Mouse (Mus musculus) neural tube, embryonic 11.5 days (tissue): Measurements from ENCODE around the gene Uvrag. TPM values are rescaled to one million over a fixed set of nuclear protein-coding genes. Genes with fewer than 3 reads are reported as not detected.

Experiments
- ATAC-seq: fragments of 200-750 bp; cut with Nextera tagmentation; 2 replicates; pipeline ENCODE4 v1.8.0; 2017; ENCODE audit warnings: moderate number of reproducible peaks, mild to moderate bottlenecking, moderate TSS enrichment, moderate library complexity; ENCODE audit not compliant: insufficient read depth, low FRiP score, low TSS enrichment
- DNase-seq: peaks from one replicate; pipeline ENCODE4 v3.0.0-alpha.2; 2015; ENCODE audit warnings: low spot score
- H3K27ac ChIP-seq: fragments of 300-500 bp; sonication (generic); 2 replicates; pipeline ENCODE4 v1.5.1; 2014; ENCODE audit warnings: low read depth, mild to moderate bottlenecking, low read length
- H3K27me3 ChIP-seq: fragments of 300-500 bp; sonication (generic); 2 replicates; pipeline ENCODE4 v1.6.1; 2014; ENCODE audit warnings: mild to moderate bottlenecking, low read length, mixed read lengths; ENCODE audit not compliant: control insufficient read depth, insufficient read depth
- H3K36me3 ChIP-seq: fragments of 300-500 bp; sonication (generic); 2 replicates; pipeline ENCODE4 v1.6.1; 2014; ENCODE audit warnings: mild to moderate bottlenecking, low read length, moderate library complexity, mixed read lengths; ENCODE audit not compliant: control insufficient read depth, insufficient read depth
- H3K4me1 ChIP-seq: fragments of 300-500 bp; sonication (generic); 2 replicates; pipeline ENCODE4 v1.6.1; 2014; ENCODE audit warnings: low read length, mixed read lengths; ENCODE audit not compliant: control insufficient read depth, insufficient read depth
- H3K4me2 ChIP-seq: fragments of 300-500 bp; sonication (generic); 2 replicates; pipeline ENCODE4 v1.6.1; 2014; ENCODE audit warnings: low read depth, mild to moderate bottlenecking, moderate library complexity
- H3K4me3 ChIP-seq: fragments of 300-500 bp; sonication (generic); 2 replicates; pipeline ENCODE4 v1.5.1; 2014; ENCODE audit warnings: low read depth, low read length
- H3K9ac ChIP-seq: fragments of 300-500 bp; sonication (generic); 2 replicates; pipeline ENCODE4 v1.6.1; 2014; ENCODE audit warnings: mild to moderate bottlenecking, low read length
- H3K9me3 ChIP-seq: fragments of 300-500 bp; sonication (generic); 2 replicates; pipeline ENCODE4 v1.6.1; 2016; ENCODE audit warnings: low read length; ENCODE audit not compliant: control insufficient read depth
- WGBS: fragments of 180-500 bp; shearing (Covaris S2); extraction: QIAGEN DNeasy Blood & Tissue Kit; methylation state at CpG from one replicate; pipeline ENCODE4 v1.1.7; 2014; 5-methylcytosine and 5-hydroxymethylcytosine counted together
- polyA plus RNA-seq: library from polyadenylated mRNA; unstranded; fragments of >200 nt; fragmentation: Nextera tagmentation; extraction: Ambion mirVana; gene quantifications from 2 replicates; pipeline ENCODE4 v1.2.1, GENCODE M21; 2014

Gene Uvrag
- polyA plus RNA-seq, 1 experiment from 2014 or later, result 12.0 TPM

DNA sequence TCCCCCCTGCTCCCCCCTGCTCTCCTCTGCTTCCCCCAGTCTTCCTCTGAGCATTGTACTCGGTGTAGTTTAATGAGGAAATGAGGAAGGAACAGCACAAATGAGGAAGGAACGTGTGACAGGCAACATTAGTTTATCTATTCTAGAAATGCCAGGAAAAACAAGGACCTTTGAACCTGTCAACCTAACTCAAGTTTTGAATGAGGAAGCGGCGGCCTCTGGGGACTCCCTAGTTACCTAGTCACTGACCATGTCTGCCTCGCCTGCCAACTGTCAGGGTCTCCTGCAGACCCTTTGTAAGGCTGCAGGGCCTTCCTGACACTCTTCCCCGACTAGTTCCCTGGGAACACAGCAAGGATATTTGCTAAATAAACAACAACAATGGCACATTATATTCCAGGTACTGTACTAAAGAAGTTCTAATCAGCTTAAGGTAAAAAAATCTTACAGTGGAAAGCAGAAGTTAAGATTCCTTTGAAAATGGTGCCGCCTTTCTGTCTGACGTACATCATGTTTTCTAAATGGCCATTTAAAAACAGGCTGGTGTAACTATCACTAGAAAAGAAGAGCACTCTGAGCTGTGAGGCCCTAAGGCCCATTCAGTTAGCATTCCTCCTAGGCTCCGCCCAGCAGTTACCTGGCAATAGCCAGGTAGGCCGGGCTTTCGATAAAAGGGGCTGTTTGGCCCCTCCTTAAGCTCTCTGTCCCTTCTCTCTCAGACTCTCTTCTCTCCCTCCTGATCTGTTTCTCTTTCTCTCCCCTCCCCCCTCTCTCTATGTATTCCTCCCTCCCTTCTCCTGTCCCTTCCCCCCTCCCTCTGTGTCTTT is 39.0 kb downstream of the Uvrag start:
- ATAC-seq (peak; percentile 50), DNase-seq (peak; percentile 41)
- Histone ChIP-seq H3K4me1 (peaks cover 29% of the 10 kb centered on the region), H3K4me3 (no peak overlapping the region), H3K36me3 (no peaks in the 10 kb centered on the region), H3K27ac (peak overlapping the region; percentile 8; the same call in 1 of the 2 replicates), H3K4me2 (no peak overlapping the region), H3K27me3 (no peaks in the 10 kb centered on the region), H3K9ac (no peak overlapping the region), H3K9me3 (no peaks in the 10 kb centered on the region)
- WGBS, result 24% methylated on average over 11 of the region's 11 CpGs

DNA sequence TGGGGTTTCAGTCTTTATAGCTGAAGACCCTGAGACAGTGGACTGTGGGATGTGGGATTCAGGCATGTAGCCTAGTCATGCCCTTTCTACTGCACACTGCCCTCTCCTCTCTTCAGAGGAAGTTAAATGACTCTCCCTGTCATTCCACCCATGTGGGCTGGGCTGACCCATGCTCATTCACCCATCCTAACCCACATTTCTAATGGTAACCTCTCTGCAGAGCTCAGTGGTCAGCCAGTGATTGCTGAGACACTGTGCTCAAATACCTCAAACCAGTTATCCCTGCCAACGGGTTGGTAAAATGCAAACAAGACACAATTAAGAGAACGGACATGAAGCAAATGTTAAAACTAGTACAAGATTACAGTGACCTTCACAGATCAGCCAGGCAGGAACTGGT is 39.9 kb downstream of the Uvrag start:
- Histone ChIP-seq H3K27me3 (no peaks in the 10 kb centered on the region), H3K9me3 (no peaks in the 10 kb centered on the region), H3K9ac (no peak overlapping the region), H3K4me3 (no peak overlapping the region), H3K4me2 (no peak overlapping the region), H3K27ac (no peak overlapping the region), H3K4me1 (peaks cover 24% of the 10 kb centered on the region), H3K36me3 (no peaks in the 10 kb centered on the region)
- no peak for ATAC-seq
- no peak for DNase-seq
- WGBS, result 48% methylated on average over 2 of the region's 2 CpGs

DNA sequence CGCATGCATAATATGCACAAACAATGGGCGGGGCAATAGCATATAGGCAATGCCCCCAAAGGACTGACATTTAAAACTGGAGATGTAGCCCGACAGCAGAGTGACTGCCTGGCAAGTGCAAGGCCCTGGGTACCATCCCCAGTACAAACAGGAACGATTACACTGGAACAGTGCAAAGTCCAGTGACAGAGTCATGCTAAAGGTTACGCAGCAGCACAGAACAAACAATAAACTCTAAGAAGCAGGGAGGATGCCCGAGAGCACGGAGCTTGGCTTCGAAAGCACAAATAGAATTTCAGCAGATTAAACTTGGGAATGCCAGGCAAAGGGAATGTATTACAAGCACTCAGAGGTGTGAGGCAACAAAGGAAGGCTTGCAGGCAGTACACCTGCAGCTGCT is 40.4 kb downstream of the Uvrag start:
- H3K36me3 ChIP-seq, result no peaks in the 10 kb centered on the region
- no peaks in the 10 kb centered on the region for H3K9me3 ChIP-seq
- 86% methylated on average over 8 of the region's 8 CpGs for WGBS
- no peak for ATAC-seq
- no peak overlapping the region for H3K4me2 ChIP-seq
- no peak overlapping the region for H3K4me3 ChIP-seq
- no peak overlapping the region for H3K27ac ChIP-seq
- DNase-seq, result no peak
- H3K9ac ChIP-seq, result no peak overlapping the region
- peaks cover 24% of the 10 kb centered on the region for H3K4me1 ChIP-seq
- H3K27me3 ChIP-seq, result no peaks in the 10 kb centered on the region

DNA sequence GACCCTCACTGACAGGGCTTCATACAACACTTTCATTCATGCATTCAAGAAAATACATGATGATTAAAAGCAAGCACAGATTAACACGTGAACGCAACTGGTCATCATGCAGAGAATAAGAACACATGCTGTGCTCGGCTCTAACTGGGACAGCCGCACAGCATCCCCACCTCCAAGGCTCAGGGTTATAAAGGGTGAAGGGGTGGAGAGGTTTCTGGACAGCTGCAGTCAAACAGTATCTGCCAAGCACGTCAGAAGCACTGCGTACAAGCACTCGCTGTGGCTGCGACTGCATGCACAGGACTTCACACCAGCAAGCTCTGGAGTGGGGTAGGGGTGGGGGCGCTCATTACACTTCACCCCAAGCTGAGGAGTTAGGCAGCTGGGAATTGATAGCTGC is 40.9 kb downstream of the Uvrag start:
- DNase-seq, result no peak
- H3K9ac ChIP-seq, result no peak overlapping the region
- H3K36me3 ChIP-seq, result no peaks in the 10 kb centered on the region
- no peak overlapping the region for H3K27ac ChIP-seq
- ATAC-seq, result no peak
- H3K4me2 ChIP-seq, result no peak overlapping the region
- peaks cover 24% of the 10 kb centered on the region for H3K4me1 ChIP-seq
- no peaks in the 10 kb centered on the region for H3K27me3 ChIP-seq
- WGBS, result 64% methylated on average over 9 of the region's 9 CpGs
- H3K9me3 ChIP-seq, result no peaks in the 10 kb centered on the region
- H3K4me3 ChIP-seq, result no peak overlapping the region

DNA sequence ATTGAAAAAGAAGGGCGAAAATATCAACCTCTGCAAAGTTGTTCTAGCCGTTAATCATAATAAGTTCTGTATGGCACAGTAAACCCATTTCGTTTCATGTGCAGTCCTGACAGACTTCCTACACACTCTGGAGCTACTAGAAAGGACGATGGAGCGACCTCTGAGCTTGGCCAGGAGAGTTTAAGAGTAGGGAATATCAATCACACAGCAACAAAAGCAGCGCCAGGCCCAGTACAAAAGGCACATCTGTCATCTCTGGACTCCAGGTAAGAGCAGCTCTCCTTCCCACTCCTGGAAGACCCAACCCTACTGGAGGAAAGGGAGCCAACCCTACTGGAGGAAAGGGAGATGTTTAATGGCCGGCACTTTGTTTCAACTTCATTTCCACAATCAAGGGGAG is 43.2 kb downstream of the Uvrag start:
- Histone ChIP-seq H3K9me3 (no peaks in the 10 kb centered on the region), H3K36me3 (no peaks in the 10 kb centered on the region), H3K9ac (no peak overlapping the region), H3K4me2 (no peak overlapping the region), H3K27me3 (no peaks in the 10 kb centered on the region), H3K4me3 (no peak overlapping the region), H3K4me1 (peaks cover 24% of the 10 kb centered on the region), H3K27ac (no peak overlapping the region)
- WGBS, result 83% methylated on average over 7 of the region's 7 CpGs
- ATAC-seq (no peak), DNase-seq (no peak)

DNA sequence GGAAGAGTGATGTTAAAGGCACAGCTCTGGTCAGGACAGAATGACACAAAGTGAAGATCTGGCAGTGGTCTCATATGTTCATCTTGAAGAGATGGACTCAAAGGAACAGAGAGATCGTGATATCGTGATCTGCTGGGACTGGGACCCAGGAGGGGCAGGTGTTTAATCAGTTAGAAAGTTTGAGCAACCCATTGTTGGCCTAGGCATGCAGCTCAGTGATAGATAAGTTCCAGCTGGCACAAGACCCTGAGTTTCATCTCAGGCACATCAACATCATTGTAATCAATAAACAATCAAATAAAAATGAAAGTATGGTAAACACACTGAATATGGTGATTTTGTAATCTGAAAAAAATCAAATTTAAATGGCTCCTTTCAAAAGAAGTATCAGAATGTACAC is 43.8 kb downstream of the Uvrag start:
- Histone ChIP-seq H3K4me2 (no peak overlapping the region), H3K36me3 (no peaks in the 10 kb centered on the region), H3K9me3 (no peaks in the 10 kb centered on the region), H3K27me3 (no peaks in the 10 kb centered on the region), H3K9ac (no peak overlapping the region), H3K27ac (no peak overlapping the region), H3K4me1 (peaks cover 17% of the 10 kb centered on the region), H3K4me3 (no peak overlapping the region)
- 94% methylated on average over 2 of the region's 2 CpGs for WGBS
- DNase-seq (no peak), ATAC-seq (no peak)

DNA sequence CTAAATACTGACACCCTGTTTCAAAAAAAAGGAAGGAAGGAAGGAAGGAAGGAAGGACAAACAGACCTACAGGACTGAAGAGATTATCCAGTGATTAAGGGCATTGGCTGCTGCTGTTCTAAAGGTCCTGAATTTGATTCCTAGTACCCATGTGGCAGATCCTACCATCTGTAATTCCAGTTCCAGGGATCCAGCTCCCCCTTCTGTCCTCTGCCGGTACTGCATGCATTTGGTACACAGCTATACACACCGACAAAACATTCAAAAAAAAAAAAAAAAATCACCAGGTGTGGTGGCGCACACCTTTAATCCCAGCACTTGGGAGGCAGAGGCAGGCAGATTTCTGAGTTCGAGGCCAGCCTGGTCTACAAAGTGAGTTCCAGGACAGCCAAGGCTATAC is 45.8 kb downstream of the Uvrag start:
- 74% methylated on average over 4 of the region's 4 CpGs for WGBS
- H3K4me1 ChIP-seq, result peaks cover 1% of the 10 kb centered on the region; the same call in 1 of the 2 replicates
- ATAC-seq, result no peak
- H3K27ac ChIP-seq, result no peak overlapping the region
- peak; percentile 44 for DNase-seq
- no peaks in the 10 kb centered on the region for H3K36me3 ChIP-seq
- no peaks in the 10 kb centered on the region for H3K27me3 ChIP-seq
- no peaks in the 10 kb centered on the region for H3K9me3 ChIP-seq
- H3K4me2 ChIP-seq, result no peak overlapping the region
- H3K4me3 ChIP-seq, result no peak overlapping the region
- H3K9ac ChIP-seq, result no peak overlapping the region

DNA sequence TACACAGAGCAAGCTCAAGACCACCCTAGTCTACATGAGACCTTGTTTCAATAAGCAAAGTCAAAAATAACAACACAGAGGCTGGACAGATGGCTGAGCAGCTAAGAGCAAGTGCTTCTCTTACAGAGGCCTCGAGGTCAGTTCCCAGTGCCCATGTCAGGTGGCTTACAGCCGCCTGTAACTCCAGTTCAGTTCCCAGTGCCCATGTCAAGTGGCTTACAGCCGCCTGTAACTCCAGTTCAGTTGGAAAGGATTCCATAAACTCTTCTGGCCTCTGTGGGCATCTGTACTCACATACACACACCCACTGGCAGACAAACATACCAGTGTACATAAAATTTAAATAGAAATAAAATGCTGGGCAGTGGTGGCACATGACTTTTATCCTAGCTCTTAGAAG is 46.6 kb downstream of the Uvrag start:
- Histone ChIP-seq H3K36me3 (no peaks in the 10 kb centered on the region), H3K27ac (no peak overlapping the region), H3K4me1 (no peaks in the 10 kb centered on the region), H3K27me3 (no peaks in the 10 kb centered on the region), H3K9me3 (no peaks in the 10 kb centered on the region), H3K4me3 (no peak overlapping the region), H3K4me2 (no peak overlapping the region), H3K9ac (no peak overlapping the region)
- ATAC-seq (no peak), DNase-seq (no peak)
- WGBS, result 81% methylated on average over 3 of the region's 3 CpGs

DNA sequence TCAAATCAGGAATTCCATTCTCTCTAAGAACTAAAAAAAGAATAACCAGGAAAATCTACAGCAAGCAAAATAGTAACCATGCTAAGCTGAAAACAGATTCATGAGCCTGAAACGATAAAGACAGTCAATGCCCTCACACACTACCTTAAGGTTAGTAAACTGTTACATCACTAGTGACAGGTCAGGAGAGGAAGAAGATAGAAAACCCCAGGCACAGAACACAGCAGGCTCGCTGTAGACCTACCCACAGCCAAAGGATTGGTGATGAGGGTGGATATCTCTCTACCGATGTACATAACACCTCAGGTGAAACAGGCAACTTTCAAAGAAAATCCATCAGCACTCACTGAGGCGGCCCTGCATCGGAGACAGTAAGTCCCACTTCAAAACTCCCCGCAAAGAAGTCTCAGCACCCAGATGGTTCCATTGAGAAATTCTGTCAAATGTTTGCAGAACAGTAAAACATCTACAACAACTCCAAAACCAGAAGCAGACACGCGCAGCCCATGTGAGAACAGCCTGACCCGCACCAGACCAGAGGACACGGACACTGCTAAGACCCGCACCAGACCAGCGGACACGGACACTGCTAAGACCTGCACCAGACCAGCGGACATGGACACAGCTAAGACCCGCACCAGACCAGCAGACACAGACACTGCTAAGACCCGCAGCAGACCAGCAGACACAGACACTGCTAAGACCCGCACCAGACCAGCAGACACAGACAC is 48.9 kb downstream of the Uvrag start:
- Histone ChIP-seq H3K27me3 (no peaks in the 10 kb centered on the region), H3K4me1 (no peaks in the 10 kb centered on the region), H3K27ac (no peak overlapping the region), H3K4me3 (no peak overlapping the region), H3K36me3 (no peaks in the 10 kb centered on the region), H3K9ac (no peak overlapping the region), H3K4me2 (no peak overlapping the region), H3K9me3 (no peaks in the 10 kb centered on the region)
- 85% methylated on average over 17 of the region's 17 CpGs for WGBS
- ATAC-seq, result no peak
- DNase-seq, result no peak
